Mouse (Mus musculus): Measurements from ENCODE around the gene Pmepa1. TPM values are rescaled to one million over a fixed set of nuclear protein-coding genes. Genes with fewer than 3 reads are reported as not detected.

Pmepa1 gene
- polyA plus RNA-seq, 1 experiment from 2014 or later = 9.8 TPM

- H3K4me1 ChIP-seq (ENCODE audit: insufficient read depth, low read depth, low read length) = peaks cover 17% of the 10 kb centered on the region; the same call in 1 of the 2 replicates
- H3K9me3 ChIP-seq (ENCODE audit: low read length) = no peaks in the 10 kb centered on the region
- H3K27ac ChIP-seq (ENCODE audit: low read length) = no peak overlapping the region
- WGBS = 71% methylated on average over 11 of the region's 11 CpGs
- H3K27me3 ChIP-seq (replicated peaks; ENCODE audit: insufficient read depth, low read length) = no peaks in the 10 kb centered on the region
- DNase-seq (ENCODE audit: low spot score) (no peak), ATAC-seq (no peak)
- no peak overlapping the region for H3K4me3 ChIP-seq (ENCODE audit: low read depth, low read length)
- no peak overlapping the region for H3K9ac ChIP-seq (replicated peaks; ENCODE audit: low read depth)
- H3K4me2 ChIP-seq (replicated peaks; ENCODE audit: low read depth, low read length) = no peak overlapping the region
- no peaks in the 10 kb centered on the region for H3K36me3 ChIP-seq (ENCODE audit: insufficient read depth, low read length)
- TF ChIP-seq CTCF (IDR thresholded peaks at IDR 0.05) = no peak
- no peak for TF ChIP-seq EP300 (IDR thresholded peaks at IDR 0.05)
Measured at GRCm38 (mm10) chr2:173272354-173272900, 3.9 kb downstream of the Pmepa1 start.

DNA sequence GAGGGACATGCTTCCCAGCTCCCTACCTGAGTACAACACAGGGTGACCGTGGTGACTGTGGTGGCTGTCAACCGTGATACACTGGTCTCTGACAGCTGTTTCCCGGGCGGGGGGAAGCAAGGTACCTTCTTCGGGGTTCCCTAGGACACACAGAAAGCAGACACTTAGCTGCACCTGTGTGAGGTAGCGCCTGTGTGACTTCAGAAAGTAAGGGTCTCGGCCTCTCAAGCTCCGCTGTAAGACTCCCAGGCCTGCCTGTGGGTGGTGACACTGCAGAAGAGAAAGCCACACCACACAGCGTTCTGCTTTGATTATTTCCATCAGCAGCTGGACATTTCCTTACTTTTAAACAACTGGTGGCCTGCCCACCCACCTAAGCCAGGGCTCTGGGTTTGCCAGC lies 4.8 kb downstream of the Pmepa1 start:
- H3K4me1 ChIP-seq (ENCODE audit: insufficient read depth, low read depth, low read length) = peaks cover 17% of the 10 kb centered on the region; the same call in 1 of the 2 replicates
- H3K4me3 ChIP-seq (ENCODE audit: low read depth, low read length) = no peak overlapping the region
- H3K9ac ChIP-seq (replicated peaks; ENCODE audit: low read depth) = no peak overlapping the region
- 78% methylated on average over 9 of the region's 9 CpGs for WGBS
- DNase-seq (ENCODE audit: low spot score) (no peak), ATAC-seq (no peak)
- TF ChIP-seq CTCF (IDR thresholded peaks at IDR 0.05) = no peak
- TF ChIP-seq EP300 (IDR thresholded peaks at IDR 0.05) = no peak
- H3K27me3 ChIP-seq (replicated peaks; ENCODE audit: insufficient read depth, low read length) = no peaks in the 10 kb centered on the region
- H3K9me3 ChIP-seq (ENCODE audit: low read length) = no peaks in the 10 kb centered on the region
- no peak overlapping the region for H3K27ac ChIP-seq (ENCODE audit: low read length)
- H3K4me2 ChIP-seq (replicated peaks; ENCODE audit: low read depth, low read length) = no peak overlapping the region
- no peaks in the 10 kb centered on the region for H3K36me3 ChIP-seq (ENCODE audit: insufficient read depth, low read length)

DNA sequence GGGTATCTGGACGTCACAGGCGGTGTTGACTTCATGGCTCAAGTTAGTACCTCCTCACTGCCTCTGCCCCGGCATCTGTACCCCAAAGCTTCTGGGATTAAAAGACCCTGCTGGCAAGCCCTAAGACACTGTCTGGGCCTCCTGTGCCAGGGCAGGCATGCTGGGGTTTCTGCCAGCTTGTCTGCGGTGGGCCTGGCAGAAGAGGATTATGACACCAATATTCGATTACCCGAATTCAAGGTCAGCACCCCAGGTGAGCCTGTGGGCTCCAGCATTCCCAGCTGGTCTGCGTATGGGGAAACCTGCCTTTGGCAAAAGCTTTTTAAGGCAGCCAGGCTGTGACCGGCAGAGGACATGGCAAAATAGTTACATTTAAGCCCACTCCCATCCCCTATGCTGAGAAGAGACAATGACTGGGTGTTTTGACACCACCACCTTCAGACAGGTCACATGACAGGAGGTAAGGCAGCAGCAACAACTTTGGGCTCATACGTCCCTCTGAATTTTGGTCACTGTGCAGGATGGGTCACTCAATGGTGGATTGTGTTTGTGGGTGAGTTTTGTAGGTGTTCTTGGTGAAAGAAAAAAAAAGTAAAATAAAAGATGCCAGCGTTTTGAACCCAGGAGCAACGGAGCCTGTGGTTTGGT lies 5.6 kb downstream of the Pmepa1 start:
- TF ChIP-seq EP300 (IDR thresholded peaks at IDR 0.05) (no peak), CTCF (IDR thresholded peaks at IDR 0.05) (no peak)
- no peak overlapping the region for H3K4me2 ChIP-seq (replicated peaks; ENCODE audit: low read depth, low read length)
- no peaks in the 10 kb centered on the region for H3K9me3 ChIP-seq (ENCODE audit: low read length)
- ATAC-seq (no peak), DNase-seq (ENCODE audit: low spot score) (no peak)
- H3K4me3 ChIP-seq (ENCODE audit: low read depth, low read length) = no peak overlapping the region
- no peaks in the 10 kb centered on the region for H3K27me3 ChIP-seq (replicated peaks; ENCODE audit: insufficient read depth, low read length)
- no peaks in the 10 kb centered on the region for H3K36me3 ChIP-seq (ENCODE audit: insufficient read depth, low read length)
- H3K9ac ChIP-seq (replicated peaks; ENCODE audit: low read depth) = no peak overlapping the region
- peaks cover 17% of the 10 kb centered on the region; the same call in 1 of the 2 replicates for H3K4me1 ChIP-seq (ENCODE audit: insufficient read depth, low read depth, low read length)
- H3K27ac ChIP-seq (ENCODE audit: low read length) = no peak overlapping the region
- 75% methylated on average over 11 of the region's 11 CpGs for WGBS

DNA sequence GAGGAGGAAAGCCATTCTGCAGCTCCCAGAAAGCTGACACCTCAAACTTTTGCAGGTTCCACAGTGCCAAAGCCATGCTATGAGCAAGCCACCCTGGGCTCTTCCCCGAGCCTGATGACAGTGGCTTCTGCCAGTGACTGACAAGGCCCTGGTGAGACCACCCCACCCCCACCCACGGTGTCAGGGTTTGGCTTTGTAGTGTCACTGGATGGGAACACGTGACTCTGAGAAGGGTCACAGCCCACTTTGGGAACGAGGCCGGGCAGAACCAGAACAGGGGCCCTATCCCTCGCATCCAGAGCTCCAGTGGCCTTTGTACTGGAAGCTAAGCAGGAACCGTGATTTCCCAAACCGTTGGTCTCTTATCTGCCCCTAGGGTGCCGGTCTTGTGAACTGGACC lies 6.1 kb downstream of the Pmepa1 start:
- peak; percentile 28; the same call in 1 of the 2 replicates for ATAC-seq
- DNase-seq (ENCODE audit: low spot score) = no peak
- no peak overlapping the region for H3K4me3 ChIP-seq (ENCODE audit: low read depth, low read length)
- H3K4me1 ChIP-seq (ENCODE audit: insufficient read depth, low read depth, low read length) = peaks cover 17% of the 10 kb centered on the region; the same call in 1 of the 2 replicates
- 48% methylated on average over 9 of the region's 9 CpGs for WGBS
- H3K27ac ChIP-seq (ENCODE audit: low read length) = no peak overlapping the region
- H3K9ac ChIP-seq (replicated peaks; ENCODE audit: low read depth) = no peak overlapping the region
- H3K9me3 ChIP-seq (ENCODE audit: low read length) = no peaks in the 10 kb centered on the region
- H3K36me3 ChIP-seq (ENCODE audit: insufficient read depth, low read length) = no peaks in the 10 kb centered on the region
- H3K4me2 ChIP-seq (replicated peaks; ENCODE audit: low read depth, low read length) = no peak overlapping the region
- no peak for TF ChIP-seq EP300 (IDR thresholded peaks at IDR 0.05)
- TF ChIP-seq CTCF (IDR thresholded peaks at IDR 0.05) = no peak
- no peaks in the 10 kb centered on the region for H3K27me3 ChIP-seq (replicated peaks; ENCODE audit: insufficient read depth, low read length)

DNA sequence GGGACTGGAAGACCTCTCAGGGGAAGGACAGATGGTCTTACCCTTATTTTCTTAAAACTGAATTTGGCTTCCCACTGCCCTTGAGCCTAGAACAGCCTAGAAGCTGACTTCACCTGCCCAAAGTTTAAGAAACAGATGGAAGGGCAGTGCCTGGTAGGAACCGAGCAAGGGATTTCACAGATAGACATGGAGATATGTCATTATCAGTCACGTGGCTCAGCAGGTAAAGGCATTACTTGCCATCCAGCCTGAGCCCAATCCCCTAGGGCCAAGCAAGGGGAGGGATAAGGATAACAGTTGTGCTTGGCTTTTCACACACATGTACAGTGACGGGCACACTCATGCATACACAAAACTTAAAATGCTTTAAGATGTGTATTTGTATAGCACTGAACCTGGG lies 8.8 kb downstream of the Pmepa1 start:
- DNase-seq (ENCODE audit: low spot score) (no peak), ATAC-seq (no peak)
- Histone ChIP-seq H3K4me3 (ENCODE audit: low read depth, low read length) (no peak overlapping the region), H3K4me2 (replicated peaks; ENCODE audit: low read depth, low read length) (no peak overlapping the region), H3K9me3 (ENCODE audit: low read length) (no peaks in the 10 kb centered on the region), H3K4me1 (ENCODE audit: insufficient read depth, low read depth, low read length) (peaks cover 10% of the 10 kb centered on the region; the same call in 1 of the 2 replicates), H3K36me3 (ENCODE audit: insufficient read depth, low read length) (no peaks in the 10 kb centered on the region), H3K27me3 (replicated peaks; ENCODE audit: insufficient read depth, low read length) (no peaks in the 10 kb centered on the region), H3K27ac (ENCODE audit: low read length) (no peak overlapping the region), H3K9ac (replicated peaks; ENCODE audit: low read depth) (no peak overlapping the region)
- TF ChIP-seq EP300 (IDR thresholded peaks at IDR 0.05) (no peak), CTCF (IDR thresholded peaks at IDR 0.05) (no peak)
- 75% methylated on average over 3 of the region's 3 CpGs for WGBS

DNA sequence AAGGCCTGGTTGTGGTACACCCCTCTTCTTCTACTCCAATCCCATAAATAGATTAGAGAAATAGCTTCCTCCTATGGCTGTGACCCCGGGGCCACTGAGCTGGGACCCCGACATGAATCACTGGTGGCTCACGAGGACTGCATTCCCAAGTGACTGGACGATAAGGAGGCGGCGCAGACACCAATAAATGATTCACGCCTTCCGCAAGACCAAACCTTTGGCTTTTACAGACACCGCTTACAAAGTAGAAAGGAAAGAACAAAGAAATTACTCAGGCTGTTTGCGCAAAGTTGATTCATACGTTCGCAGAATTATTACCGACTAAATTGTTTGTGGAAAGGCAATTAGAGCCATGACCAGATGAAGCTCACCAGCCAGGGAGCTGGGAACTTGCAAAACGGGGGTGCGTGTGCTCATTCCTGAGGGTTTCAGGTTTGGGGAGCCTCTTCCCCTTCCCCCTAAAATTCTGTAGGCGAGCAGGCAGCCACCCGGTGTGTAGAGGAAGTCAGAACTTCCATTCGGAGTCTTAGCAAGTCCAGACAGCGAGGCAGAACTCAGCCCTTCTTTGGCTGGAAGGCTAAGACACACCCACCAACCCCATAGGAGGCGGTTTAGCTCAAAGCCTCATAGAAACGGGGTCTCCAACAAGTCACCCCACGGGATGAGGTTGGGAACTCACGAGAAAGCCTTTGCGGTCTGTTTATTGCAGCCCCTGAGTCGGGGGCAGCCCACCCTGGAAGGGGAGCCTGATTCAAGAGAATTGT lies 9.8 kb downstream of the Pmepa1 start:
- Histone ChIP-seq H3K36me3 (ENCODE audit: insufficient read depth, low read length) (no peaks in the 10 kb centered on the region), H3K4me1 (ENCODE audit: insufficient read depth, low read depth, low read length) (peaks cover 10% of the 10 kb centered on the region; the same call in 1 of the 2 replicates), H3K4me2 (replicated peaks; ENCODE audit: low read depth, low read length) (no peak overlapping the region), H3K27me3 (replicated peaks; ENCODE audit: insufficient read depth, low read length) (no peaks in the 10 kb centered on the region), H3K27ac (ENCODE audit: low read length) (no peak overlapping the region), H3K4me3 (ENCODE audit: low read depth, low read length) (no peak overlapping the region), H3K9ac (replicated peaks; ENCODE audit: low read depth) (no peak overlapping the region), H3K9me3 (ENCODE audit: low read length) (no peaks in the 10 kb centered on the region)
- DNase-seq (ENCODE audit: low spot score) (no peak), ATAC-seq (no peak)
- WGBS = 72% methylated on average over 25 of the region's 25 CpGs
- TF ChIP-seq EP300 (IDR thresholded peaks at IDR 0.05) (no peak), CTCF (IDR thresholded peaks at IDR 0.05) (no peak)

All from lung, postnatal 0 days (tissue).